Mouse (Mus musculus) spleen, adult 18-20 months (tissue): ENCODE measurements around the gene Apba2.

Source experiments
- DNase-seq, 2 experiments: peaks; one replicate each; pipeline ENCODE4 v3.0.0; 2022; ENCODE audit warnings: mixed read lengths in 2 of 2

The Apba2 gene

DNA sequence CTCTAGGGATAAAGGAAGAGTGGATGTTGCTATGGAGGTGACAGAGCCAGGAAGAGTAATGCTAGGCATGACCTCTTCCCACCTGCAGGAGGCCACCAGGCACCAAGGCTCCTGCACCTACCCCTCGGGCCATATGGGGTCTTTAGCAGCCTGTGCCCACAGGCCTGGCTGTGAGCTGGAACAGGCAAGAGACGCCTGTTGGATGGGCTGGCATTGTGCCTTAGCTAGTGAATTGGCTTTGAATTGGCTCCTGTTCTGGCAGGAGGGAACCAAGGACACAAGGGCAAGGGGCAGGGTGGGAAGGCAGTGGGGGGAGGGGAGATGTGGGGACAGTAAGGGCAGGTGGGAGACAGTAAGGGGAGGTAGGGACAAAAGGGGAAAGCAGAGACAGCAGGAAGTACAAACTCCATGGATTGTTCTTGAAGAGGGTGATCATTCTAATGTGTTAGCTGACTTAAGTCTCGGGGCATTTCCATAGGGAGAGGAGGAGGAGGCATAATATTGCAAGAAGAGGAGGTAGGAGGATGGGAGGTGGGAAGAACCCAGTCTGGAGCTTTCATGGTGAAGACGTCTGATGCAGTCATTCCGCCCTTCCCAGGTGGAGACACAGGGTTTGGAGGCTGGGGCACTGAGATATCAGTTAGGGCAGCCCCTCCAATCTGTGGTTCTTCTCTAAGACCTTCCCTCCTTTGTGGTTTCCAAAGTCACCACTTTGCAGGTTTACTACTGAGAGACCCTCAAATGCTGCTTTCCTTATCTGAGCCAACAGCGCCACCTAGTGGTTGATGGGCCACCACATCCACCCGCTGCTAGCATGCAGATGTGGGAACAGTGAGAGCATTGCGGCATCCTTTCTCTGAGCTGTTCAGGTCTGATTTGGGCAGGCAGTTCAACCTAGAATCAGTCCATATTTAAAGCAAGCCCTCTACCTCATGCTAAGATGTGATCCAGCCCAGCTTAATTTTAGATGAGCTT, 240.1 kb downstream of the Apba2 start:
- DNase-seq = peak; percentile 14 to 53

DNA sequence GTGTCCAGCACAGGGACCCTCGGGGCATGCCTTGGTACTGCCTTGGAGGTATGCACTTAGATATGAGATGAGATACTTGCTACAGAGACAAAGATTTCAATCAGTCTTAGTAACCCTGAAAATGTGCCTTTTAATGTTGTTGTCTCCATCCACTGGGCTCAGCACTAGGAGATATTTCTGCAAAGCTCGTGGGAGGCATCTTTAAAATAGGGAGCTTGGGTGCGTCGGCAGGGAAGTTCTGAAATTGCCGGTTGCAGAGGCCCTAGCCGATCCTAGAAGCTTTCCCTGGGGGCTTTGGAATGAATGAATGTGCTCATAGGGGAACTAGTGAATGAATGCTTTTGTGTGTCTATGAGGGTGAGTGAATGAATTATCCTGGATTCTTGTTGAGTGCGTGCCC, 242.1 kb downstream of the Apba2 start:
- no peak for DNase-seq

GRCm38 (mm10) chr7:64751465-64751864, 250.0 kb downstream of the Apba2 start:
- peak in 1 of 2 experiments; percentile 8 for DNase-seq

- DNase-seq = no peak
Observed at GRCm38 (mm10) chr7:64752133-64752532, 250.6 kb downstream of the Apba2 start.

GRCm38 (mm10) chr7:64753678-64754077, 252.2 kb downstream of the Apba2 start:
- DNase-seq = no peak

DNA sequence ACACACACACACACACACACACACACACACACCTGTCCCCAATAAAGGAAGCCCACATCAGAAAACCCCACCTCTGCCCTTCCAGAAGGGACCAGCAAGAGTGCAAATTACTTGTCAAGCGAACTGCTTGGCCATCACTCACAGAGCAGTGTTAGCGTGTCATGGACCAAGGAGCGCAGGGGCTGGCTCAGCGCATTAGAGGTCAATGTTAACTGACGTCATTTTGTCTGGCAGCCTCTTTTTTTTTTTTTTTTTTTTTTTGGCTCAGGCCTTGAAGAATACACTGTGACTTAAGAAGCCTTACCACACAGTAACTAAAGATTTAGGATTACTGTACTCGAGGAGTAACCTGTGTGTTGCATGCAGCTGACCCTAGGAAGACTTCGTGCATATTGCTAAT, 252.7 kb downstream of the Apba2 start:
- no peak for DNase-seq

- DNase-seq = no peak
Observed at GRCm38 (mm10) chr7:64755141-64755540, 253.6 kb downstream of the Apba2 start.

DNA sequence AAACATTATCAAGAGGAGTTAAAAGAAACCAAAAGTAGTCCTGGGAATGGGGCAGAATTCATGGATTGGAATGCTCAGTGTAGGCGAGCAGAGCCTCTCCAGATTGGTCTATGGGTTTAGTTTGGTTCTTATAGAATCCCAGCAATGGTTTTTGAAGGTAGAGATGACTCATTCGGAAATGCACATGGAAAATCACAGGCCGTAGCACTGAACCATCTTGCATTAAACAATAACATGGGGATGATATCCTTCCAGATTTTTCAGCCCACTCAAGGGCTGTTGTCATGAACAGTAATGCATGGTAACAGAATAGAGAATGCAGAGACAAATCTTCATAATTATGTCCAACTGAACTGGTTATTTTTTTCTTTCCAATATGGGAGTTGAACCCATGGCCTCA, 264.1 kb downstream of the Apba2 start:
- no peak for DNase-seq

- DNase-seq = no peak
Observed at GRCm38 (mm10) chr7:64769768-64770167, 268.3 kb downstream of the Apba2 start.

DNA sequence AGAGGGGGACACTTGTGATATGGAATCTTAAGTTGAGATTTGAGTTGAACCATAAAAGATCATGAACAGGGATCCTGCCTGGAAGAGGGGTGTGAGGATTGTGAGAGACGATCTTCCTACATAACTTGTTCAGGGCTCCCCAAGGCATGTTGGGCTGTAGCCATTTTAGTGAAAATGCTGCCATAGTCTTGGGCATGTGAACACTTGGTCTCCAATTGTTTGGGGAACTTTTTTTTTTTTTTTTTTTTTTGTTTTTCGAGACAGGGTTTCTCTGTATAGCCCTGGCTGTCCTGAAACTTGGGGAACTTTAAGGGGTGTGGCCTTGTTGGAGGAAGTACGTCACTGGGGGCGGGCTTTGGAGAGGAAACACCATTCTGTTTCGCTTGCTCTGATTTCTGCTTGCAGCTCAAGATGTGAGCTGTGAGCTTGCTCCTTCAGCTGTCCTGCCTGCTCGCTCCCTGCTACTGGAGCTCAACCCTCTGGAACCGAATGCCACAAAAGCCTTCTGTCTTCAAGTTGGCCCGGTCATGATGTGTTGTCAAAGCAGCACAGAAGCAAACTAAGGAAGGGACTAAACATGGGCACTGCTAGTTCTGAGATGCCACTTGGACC, 269.4 kb downstream of the Apba2 start:
- no peak for DNase-seq

GRCm38 (mm10) chr7:64773465-64773864, 272.0 kb downstream of the Apba2 start:
- DNase-seq = no peak

- no peak for DNase-seq
Observed at GRCm38 (mm10) chr7:64776708-64777489, 275.4 kb downstream of the Apba2 start.

GRCm38 (mm10) chr7:64779501-64779900, 278.0 kb downstream of the Apba2 start:
- DNase-seq = no peak

DNA sequence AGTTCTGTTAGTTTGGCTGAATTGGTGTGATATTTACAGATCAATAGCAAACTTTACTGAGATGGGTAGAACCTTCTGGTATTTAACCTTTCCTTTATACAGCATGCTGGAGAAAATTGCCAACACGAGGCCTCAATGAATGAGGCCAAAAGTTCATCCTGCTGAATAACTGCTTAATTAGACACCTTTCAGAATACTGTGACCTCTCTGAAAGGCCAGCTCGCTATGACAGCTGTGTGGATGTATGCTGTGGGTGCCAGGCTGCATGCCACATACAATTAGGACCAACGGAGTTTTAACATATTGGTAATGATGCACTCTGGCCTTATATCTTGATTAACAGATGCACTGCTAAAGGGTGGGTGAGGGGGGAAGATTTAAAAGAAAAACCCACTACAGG, 283.5 kb downstream of the Apba2 start:
- DNase-seq = no peak

- no peak for DNase-seq
Observed at GRCm38 (mm10) chr7:64791145-64791544, 289.6 kb downstream of the Apba2 start.

- DNase-seq = no peak
Observed at GRCm38 (mm10) chr7:64792031-64792430, 290.5 kb downstream of the Apba2 start.

DNA sequence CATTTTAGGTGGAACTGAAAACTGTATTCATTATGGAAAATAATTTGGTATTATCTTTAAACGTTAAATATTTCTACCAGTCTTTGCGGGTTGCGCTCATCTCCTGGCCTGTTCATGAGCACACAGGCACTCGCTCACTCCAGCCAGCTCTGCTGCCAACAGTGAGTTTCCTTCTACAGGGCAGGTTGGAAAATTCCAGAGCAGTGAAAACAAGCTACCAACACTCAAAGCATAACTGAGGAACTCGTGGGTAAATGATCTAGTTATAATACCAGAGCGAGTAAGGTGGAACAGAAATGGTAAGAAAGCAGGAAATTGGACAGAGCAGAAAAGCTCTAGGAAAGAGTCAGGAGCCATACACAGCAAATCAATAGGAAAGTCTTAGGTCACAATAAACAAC, 294.0 kb downstream of the Apba2 start:
- no peak for DNase-seq
